Mouse (Mus musculus) liver, embryonic 13.5 days (tissue): ENCODE measurements around the gene Zfp990. TPM values are rescaled to one million over a fixed set of nuclear protein-coding genes. Genes with fewer than 3 reads are reported as not detected.
"Not testable (repeated sequence)": the region's sequence is repeated elsewhere in the genome, so short reads cannot be mapped to it uniquely, and the experiment has no call there.

Experiments used
- ATAC-seq: fragments of 200-750 bp; cut with Nextera tagmentation; 2 replicates; pipeline ENCODE4 v1.8.0; 2017; ENCODE audit warnings: low read depth, mild to moderate bottlenecking, moderate number of reproducible peaks, moderate library complexity
- DNase-seq: peaks from one replicate; pipeline ENCODE4 v3.0.0; 2022
- H3K27ac ChIP-seq: fragments of 300-500 bp; sonication (generic); 2 replicates; pipeline ENCODE4 v1.5.1; 2015; ENCODE audit warnings: moderate library complexity, mild to moderate bottlenecking, inconsistent platforms
- H3K27me3 ChIP-seq: fragments of 300-500 bp; sonication (generic); 2 replicates; pipeline ENCODE4 v1.6.1; 2015; ENCODE audit warnings: mild to moderate bottlenecking, inconsistent platforms
- H3K36me3 ChIP-seq: fragments of 300-500 bp; sonication (generic); 2 replicates; pipeline ENCODE4 v1.6.1; 2015; ENCODE audit warnings: mild to moderate bottlenecking, inconsistent platforms
- H3K4me1 ChIP-seq: fragments of 300-500 bp; sonication (generic); replicated peaks from 2 replicates; pipeline ENCODE4 v1.6.1; 2015; ENCODE audit warnings: inconsistent platforms
- H3K4me2 ChIP-seq: fragments of 300-500 bp; sonication (generic); 2 replicates; pipeline ENCODE4 v1.6.1; 2015; ENCODE audit warnings: inconsistent platforms, mild to moderate bottlenecking, moderate library complexity
- H3K4me3 ChIP-seq: fragments of 300-500 bp; sonication (generic); replicated peaks from 2 replicates; pipeline ENCODE4 v1.5.1; 2015; ENCODE audit warnings: mild to moderate bottlenecking, inconsistent platforms
- H3K9ac ChIP-seq: fragments of 300-500 bp; sonication (generic); 2 replicates; pipeline ENCODE4 v1.6.1; 2015; ENCODE audit warnings: mild to moderate bottlenecking, inconsistent platforms
- H3K9me3 ChIP-seq: fragments of 300-500 bp; sonication (generic); replicated peaks from 2 replicates; pipeline ENCODE4 v1.6.1; 2016; ENCODE audit warnings: inconsistent platforms
- WGBS: fragments of 180-500 bp; shearing (Covaris S2); methylation state at CpG from one replicate; pipeline ENCODE4 v1.1.7; 2015; ENCODE audit not compliant: insufficient replicate concordance; 5-methylcytosine and 5-hydroxymethylcytosine counted together
- polyA plus RNA-seq: library from polyadenylated mRNA; unstranded; fragments of >200 nt; fragmentation: Nextera tagmentation; extraction: Ambion mirVana; gene quantifications from 2 replicates; pipeline ENCODE4 v1.2.1, GENCODE M21; 2015

Zfp990 gene
- polyA plus RNA-seq, result 0.05 TPM in 1 of 2 replicates, not detected in the other

DNA sequence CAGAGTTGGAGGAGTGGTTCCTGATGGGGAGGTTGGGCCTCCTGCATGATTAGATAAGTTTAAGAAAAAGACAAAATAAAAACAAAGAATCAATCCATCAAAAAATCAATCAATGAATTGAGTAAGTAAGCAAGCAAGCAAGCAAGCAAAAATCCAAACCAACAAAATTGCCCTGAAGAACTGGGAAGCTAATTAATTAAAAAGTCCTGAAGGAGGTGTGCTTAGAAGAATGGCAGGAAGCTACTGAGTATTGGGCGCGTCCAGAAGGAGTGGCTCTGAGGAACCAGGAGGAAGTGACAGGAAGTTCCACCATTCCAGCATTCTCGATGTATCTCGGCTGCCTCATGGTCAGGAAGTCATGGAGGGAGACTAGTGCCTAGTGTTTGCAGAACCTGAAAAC lies at the start of gene Zfp990:
TSS of gene Zfp990 (plus strand) at position 301 of the 400 bp plus-strand sequence.
- DNase-seq, H3K9me3 ChIP-seq, H3K4me2 ChIP-seq, ATAC-seq, H3K4me3 ChIP-seq, H3K27ac ChIP-seq, H3K27me3 ChIP-seq, H3K9ac ChIP-seq, H3K4me1 ChIP-seq, H3K36me3 ChIP-seq: not testable (repeated sequence)
- 49% methylated on average over 4 of the region's 4 CpGs for WGBS

GRCm38 (mm10) chr4:145463553-145464253 lies 46.9 kb upstream of the Zfp990 start:
- Histone ChIP-seq H3K4me2 (peak overlapping the region; percentile 59), H3K4me3 (peak overlapping the region; percentile 46)
- not testable (repeated sequence) for H3K4me1 ChIP-seq, H3K27me3 ChIP-seq, H3K9me3 ChIP-seq, DNase-seq, H3K9ac ChIP-seq, H3K27ac ChIP-seq, H3K36me3 ChIP-seq
- ATAC-seq, result peak; percentile 15; the same call in 1 of the 2 replicates
- WGBS, result 13% methylated on average over 68 of the region's 68 CpGs

GRCm38 (mm10) chr4:145478128-145478527 lies 32.4 kb upstream of the Zfp990 start:
- no peaks in the 10 kb centered on the region for H3K4me1 ChIP-seq
- DNase-seq (no peak), ATAC-seq (no peak)
- H3K36me3 ChIP-seq, result no peaks in the 10 kb centered on the region
- WGBS, result 59% methylated on average over 3 of the region's 3 CpGs
- H3K9me3 ChIP-seq, result peaks cover 3% of the 10 kb centered on the region; the same call in 1 of the 2 replicates
- H3K27me3 ChIP-seq, result no peaks in the 10 kb centered on the region
- H3K4me3 ChIP-seq, result no peak overlapping the region
- no peak overlapping the region for H3K27ac ChIP-seq
- H3K4me2 ChIP-seq, result no peak overlapping the region
- no peak overlapping the region for H3K9ac ChIP-seq

- WGBS, result 73% methylated on average over 8 of the region's 8 CpGs
- H3K4me3 ChIP-seq, H3K4me2 ChIP-seq, ATAC-seq, H3K27ac ChIP-seq, H3K4me1 ChIP-seq, DNase-seq, H3K36me3 ChIP-seq, H3K9me3 ChIP-seq, H3K9ac ChIP-seq, H3K27me3 ChIP-seq: not testable (repeated sequence)
Measured at GRCm38 (mm10) chr4:145480699-145481098, 29.9 kb upstream of the Zfp990 start.

GRCm38 (mm10) chr4:145489396-145489795 lies 21.2 kb upstream of the Zfp990 start:
- no peak for DNase-seq
- Histone ChIP-seq H3K27me3 (no peaks in the 10 kb centered on the region), H3K4me2 (no peak overlapping the region), H3K4me3 (no peak overlapping the region), H3K4me1 (no peaks in the 10 kb centered on the region), H3K27ac (no peak overlapping the region), H3K9ac (no peak overlapping the region), H3K9me3 (no peaks in the 10 kb centered on the region), H3K36me3 (no peaks in the 10 kb centered on the region)
- no peak for ATAC-seq

DNA sequence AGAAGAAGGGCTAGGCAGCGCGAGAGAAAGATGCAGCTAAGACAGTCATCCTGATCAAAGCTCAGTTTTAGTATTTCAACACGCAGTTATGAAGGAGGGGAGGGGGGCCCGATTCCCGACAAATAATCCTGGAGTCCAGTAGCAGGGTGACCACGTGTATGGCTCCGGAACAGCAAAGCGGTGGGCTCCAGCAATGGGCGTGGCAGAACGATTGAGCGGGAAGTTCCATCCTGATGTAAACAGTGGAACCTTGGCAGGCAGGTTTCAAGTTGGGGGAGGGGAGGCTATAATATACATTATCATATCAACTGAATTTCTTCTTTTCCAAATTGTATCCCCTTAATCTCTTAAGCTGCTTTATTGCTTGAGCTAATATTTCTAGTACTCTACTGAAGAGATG lies 18.4 kb upstream of the Zfp990 start:
- Histone ChIP-seq H3K27ac (no peak overlapping the region), H3K9me3 (no peaks in the 10 kb centered on the region), H3K36me3 (no peaks in the 10 kb centered on the region), H3K27me3 (no peaks in the 10 kb centered on the region), H3K9ac (no peak overlapping the region), H3K4me3 (no peak overlapping the region), H3K4me2 (no peak overlapping the region), H3K4me1 (no peaks in the 10 kb centered on the region)
- ATAC-seq (no peak), DNase-seq (no peak)
- WGBS, result 61% methylated on average over 11 of the region's 11 CpGs

GRCm38 (mm10) chr4:145493316-145493715 lies 17.2 kb upstream of the Zfp990 start:
- H3K36me3 ChIP-seq, H3K4me3 ChIP-seq, ATAC-seq, H3K27me3 ChIP-seq, DNase-seq, H3K4me2 ChIP-seq, H3K9ac ChIP-seq, H3K27ac ChIP-seq, H3K9me3 ChIP-seq, H3K4me1 ChIP-seq: not testable (repeated sequence)
- WGBS, result 47% methylated on average over 2 of the region's 2 CpGs

DNA sequence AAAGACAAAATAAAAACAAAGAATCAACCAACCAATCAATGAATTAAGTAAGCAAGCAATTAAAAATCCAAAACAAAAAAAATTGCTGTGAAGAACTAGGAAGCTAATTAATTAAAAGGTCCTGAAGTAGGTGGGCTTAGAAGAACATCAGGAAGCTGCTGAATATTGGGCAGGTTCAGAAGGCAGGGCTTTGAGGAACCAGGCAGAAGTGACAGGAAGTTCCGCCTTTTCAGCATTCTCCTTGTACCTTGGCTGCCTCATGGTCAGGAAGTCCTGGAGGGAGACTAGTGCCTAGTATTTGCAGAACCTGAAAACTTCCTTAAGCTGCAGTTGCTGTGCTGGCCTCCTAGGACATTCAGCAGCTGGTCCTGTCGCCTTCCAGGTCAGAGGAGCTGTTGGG lies 4.1 kb downstream of the Zfp990 start:
- not testable (repeated sequence) for H3K4me2 ChIP-seq, H3K9me3 ChIP-seq, H3K4me1 ChIP-seq, DNase-seq, H3K9ac ChIP-seq, H3K36me3 ChIP-seq, H3K27me3 ChIP-seq, H3K4me3 ChIP-seq, H3K27ac ChIP-seq, ATAC-seq
- 22% methylated on average over 2 of the region's 2 CpGs for WGBS

- H3K36me3 ChIP-seq, ATAC-seq, H3K4me3 ChIP-seq, H3K27me3 ChIP-seq, H3K27ac ChIP-seq, H3K9me3 ChIP-seq, H3K4me2 ChIP-seq, DNase-seq, H3K4me1 ChIP-seq, H3K9ac ChIP-seq: not testable (repeated sequence)
- WGBS, result 59% methylated on average over 4 of the region's 4 CpGs
Measured at GRCm38 (mm10) chr4:145515776-145516565, 5.4 kb downstream of the Zfp990 start.

DNA sequence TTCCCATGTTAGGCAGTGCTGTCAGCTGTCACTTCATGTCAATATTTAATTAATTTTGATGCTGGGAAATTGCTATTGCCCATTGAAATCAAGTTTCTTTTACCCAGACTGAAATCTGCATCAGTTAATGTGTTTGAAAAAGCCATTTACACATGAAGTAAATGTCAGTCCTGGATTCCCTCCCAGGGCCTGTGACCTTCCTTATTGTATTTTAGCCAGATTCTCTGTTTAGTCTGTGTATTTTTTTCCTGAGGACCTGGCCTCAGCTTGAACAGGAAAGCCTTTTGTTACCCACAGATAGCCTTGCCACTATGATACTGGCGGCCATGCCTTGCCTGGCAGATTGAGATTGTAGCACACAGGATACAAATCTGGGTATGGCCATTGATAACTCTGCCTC lies 6.8 kb downstream of the Zfp990 start:
- not testable (repeated sequence) for H3K4me3 ChIP-seq, H3K4me1 ChIP-seq, ATAC-seq, H3K9ac ChIP-seq, H3K36me3 ChIP-seq, H3K27ac ChIP-seq, DNase-seq, H3K9me3 ChIP-seq, H3K4me2 ChIP-seq, H3K27me3 ChIP-seq
- WGBS, result 53% methylated on average over 1 of the region's 1 CpGs

DNA sequence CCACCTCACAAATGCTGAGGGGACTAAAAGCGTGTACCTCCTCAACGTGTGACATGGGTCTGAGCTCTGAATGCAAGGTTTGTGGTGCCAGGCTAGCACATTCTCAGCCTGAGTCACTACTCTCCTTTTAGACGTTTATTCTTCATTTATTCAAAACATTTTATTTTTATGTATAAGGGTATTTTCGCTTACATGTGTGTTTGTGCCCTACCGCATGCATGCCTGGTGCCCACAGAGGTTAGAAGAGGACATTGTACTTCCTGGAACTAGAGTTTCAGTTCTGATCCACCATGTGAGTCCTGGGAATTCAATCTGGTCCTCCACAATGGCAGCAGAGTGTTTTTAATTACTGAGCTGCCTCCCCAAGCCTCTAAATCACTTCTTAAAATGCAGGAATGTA lies 33.3 kb downstream of the Zfp990 start:
- not testable (repeated sequence) for H3K4me2 ChIP-seq, H3K9ac ChIP-seq, DNase-seq, H3K27me3 ChIP-seq, H3K36me3 ChIP-seq, ATAC-seq, H3K4me1 ChIP-seq, H3K4me3 ChIP-seq, H3K27ac ChIP-seq
- 64% methylated on average over 5 of the region's 5 CpGs for WGBS
- H3K9me3 ChIP-seq, result peaks cover 12% of the 10 kb centered on the region; the same call in 1 of the 2 replicates
